Mouse (Mus musculus): ENCODE data around the gene Ccnl1.

Gene Ccnl1

GRCm38 (mm10) chr3:65928614-65929272 is 29.3 kb downstream of the Ccnl1 start:
- in situ Hi-C loops (cut with MseI, MboI), result loop anchor here in 1 of 2 experiments (25.0 kb wide), 1 partner anchor 391 kb away; the partner anchor contains the start of gene Tiparp

GRCm38 (mm10) chr3:65927685-65928084 is 30.4 kb downstream of the Ccnl1 start:
- in situ Hi-C loops (cut with MseI, MboI), result loop anchor here in 1 of 2 experiments (25.0 kb wide), 1 partner anchor 390 kb away; the partner anchor contains the start of gene Tiparp

GRCm38 (mm10) chr3:65927101-65927501 is 30.9 kb downstream of the Ccnl1 start:
- in situ Hi-C loops (cut with MseI, MboI), result loop anchor here in 1 of 2 experiments (25.0 kb wide), 1 partner anchor 390 kb away; the partner anchor contains the start of gene Tiparp

- in situ Hi-C loops (cut with MseI, MboI), result loop anchor here in 1 of 2 experiments (25.0 kb wide), 1 partner anchor 389 kb away; the partner anchor contains the start of gene Tiparp
Measured at GRCm38 (mm10) chr3:65926426-65926825, 31.6 kb downstream of the Ccnl1 start.

- in situ Hi-C loops (cut with MseI, MboI), result loop anchor here in 1 of 2 experiments (25.0 kb wide), 1 partner anchor 388 kb away; the partner anchor contains the start of gene Tiparp
Measured at GRCm38 (mm10) chr3:65925058-65925740, 32.9 kb downstream of the Ccnl1 start.

GRCm38 (mm10) chr3:65922420-65922819 is 35.6 kb downstream of the Ccnl1 start:
- in situ Hi-C loops (cut with MseI, MboI), result no loop called here

GRCm38 (mm10) chr3:65921671-65922070 is 36.4 kb downstream of the Ccnl1 start:
- in situ Hi-C loops (cut with MseI, MboI), result no loop called here

GRCm38 (mm10) chr3:65919016-65919415 is 39.0 kb downstream of the Ccnl1 start:
- in situ Hi-C loops (cut with MseI, MboI), result no loop called here

GRCm38 (mm10) chr3:65912928-65913327 is 45.1 kb downstream of the Ccnl1 start:
- in situ Hi-C loops (cut with MseI, MboI), result no loop called here

- in situ Hi-C loops (cut with MseI, MboI), result no loop called here
Measured at GRCm38 (mm10) chr3:65912217-65912616, 45.8 kb downstream of the Ccnl1 start.

- in situ Hi-C loops (cut with MseI, MboI), result no loop called here
Measured at GRCm38 (mm10) chr3:65911265-65911664, 46.8 kb downstream of the Ccnl1 start.

- in situ Hi-C loops (cut with MseI, MboI), result no loop called here
Measured at GRCm38 (mm10) chr3:65909454-65909853, 48.6 kb downstream of the Ccnl1 start.

- in situ Hi-C loops (cut with MseI, MboI), result no loop called here
Measured at GRCm38 (mm10) chr3:65907536-65907935, 50.5 kb downstream of the Ccnl1 start.

- in situ Hi-C loops (cut with MseI, MboI), result no loop called here
Measured at GRCm38 (mm10) chr3:65905281-65906169, 52.5 kb downstream of the Ccnl1 start.

GRCm38 (mm10) chr3:65904711-65905110 is 53.3 kb downstream of the Ccnl1 start:
- in situ Hi-C loops (cut with MseI, MboI), result no loop called here

- in situ Hi-C loops (cut with MseI, MboI), result no loop called here
Measured at GRCm38 (mm10) chr3:65904106-65904505, 53.9 kb downstream of the Ccnl1 start.

- in situ Hi-C loops (cut with MseI, MboI), result no loop called here
Measured at GRCm38 (mm10) chr3:65898598-65899278, 59.3 kb downstream of the Ccnl1 start.

- in situ Hi-C loops (cut with MseI, MboI), result no loop called here
Measured at GRCm38 (mm10) chr3:65897233-65897993, 60.6 kb downstream of the Ccnl1 start.

Data from mouse trophoblast stem cell (cell line).